Mouse (Mus musculus) heart, adult 18-20 months (tissue): Measurements from ENCODE around the gene Ugt1a6b. TPM values are rescaled to one million over a fixed set of nuclear protein-coding genes. Genes with fewer than 3 reads are reported as not detected.

Experiments used
- DNase-seq, 2 experiments: peaks; one replicate each; pipeline ENCODE4 v3.0.0; 2021 to 2022; ENCODE audit warnings: mixed read lengths in 1 of 2
- total RNA-seq, 2 experiments: library from RNA; stranded (reverse); gene quantifications; 2 replicates each; pipeline ENCODE4 v1.2.3; 2021

Ugt1a6b gene
- total RNA-seq, 2 experiments from 2014 or later, result 0.72 to 1.3 TPM

GRCm38 (mm10) chr1:88240579-88240978 is 137.5 kb downstream of the Ugt1a6b start:
- no peak for DNase-seq

GRCm38 (mm10) chr1:88243861-88244260 is 140.8 kb downstream of the Ugt1a6b start:
- no peak for DNase-seq

GRCm38 (mm10) chr1:88245881-88246280 is 142.8 kb downstream of the Ugt1a6b start:
- no peak for DNase-seq

- DNase-seq, result no peak
Observed at GRCm38 (mm10) chr1:88246386-88246785, 143.3 kb downstream of the Ugt1a6b start.

GRCm38 (mm10) chr1:88247660-88248059 is 144.6 kb downstream of the Ugt1a6b start:
- no peak for DNase-seq

- no peak for DNase-seq
Observed at GRCm38 (mm10) chr1:88248658-88249057, 145.6 kb downstream of the Ugt1a6b start.

GRCm38 (mm10) chr1:88249596-88249995 is 146.5 kb downstream of the Ugt1a6b start:
- DNase-seq, result no peak

- no peak for DNase-seq
Observed at GRCm38 (mm10) chr1:88250023-88250422, 147.0 kb downstream of the Ugt1a6b start.

- DNase-seq, result no peak
Observed at GRCm38 (mm10) chr1:88253106-88253505, 150.1 kb downstream of the Ugt1a6b start.

- no peak for DNase-seq
Observed at GRCm38 (mm10) chr1:88253540-88253939, 150.5 kb downstream of the Ugt1a6b start.

- DNase-seq, result no peak
Observed at GRCm38 (mm10) chr1:88254793-88255465, 151.9 kb downstream of the Ugt1a6b start.

- no peak for DNase-seq
Observed at GRCm38 (mm10) chr1:88255466-88255857, 152.4 kb downstream of the Ugt1a6b start.

- no peak for DNase-seq
Observed at GRCm38 (mm10) chr1:88255989-88256754, 153.1 kb downstream of the Ugt1a6b start.

- DNase-seq, result peak in 1 of 2 experiments; percentile 42
Observed at GRCm38 (mm10) chr1:88256886-88257663, 154.0 kb downstream of the Ugt1a6b start.

GRCm38 (mm10) chr1:88257681-88258080 is 154.6 kb downstream of the Ugt1a6b start:
- no peak for DNase-seq

GRCm38 (mm10) chr1:88258361-88258760 is 155.3 kb downstream of the Ugt1a6b start:
- DNase-seq, result no peak

GRCm38 (mm10) chr1:88258881-88259642 is 156.0 kb downstream of the Ugt1a6b start:
- peak in 1 of 2 experiments; percentile 75 for DNase-seq

- DNase-seq, result no peak
Observed at GRCm38 (mm10) chr1:88259643-88260024, 156.6 kb downstream of the Ugt1a6b start.

GRCm38 (mm10) chr1:88260114-88260513 is 157.1 kb downstream of the Ugt1a6b start:
- DNase-seq, result peak in 1 of 2 experiments; percentile 58

- DNase-seq, result no peak
Observed at GRCm38 (mm10) chr1:88260604-88261377, 157.7 kb downstream of the Ugt1a6b start.

- DNase-seq, result no peak
Observed at GRCm38 (mm10) chr1:88261706-88262105, 158.7 kb downstream of the Ugt1a6b start.
